9 mouse cellular contexts compared by ENCODE assay signal in the genomic region with DNA sequence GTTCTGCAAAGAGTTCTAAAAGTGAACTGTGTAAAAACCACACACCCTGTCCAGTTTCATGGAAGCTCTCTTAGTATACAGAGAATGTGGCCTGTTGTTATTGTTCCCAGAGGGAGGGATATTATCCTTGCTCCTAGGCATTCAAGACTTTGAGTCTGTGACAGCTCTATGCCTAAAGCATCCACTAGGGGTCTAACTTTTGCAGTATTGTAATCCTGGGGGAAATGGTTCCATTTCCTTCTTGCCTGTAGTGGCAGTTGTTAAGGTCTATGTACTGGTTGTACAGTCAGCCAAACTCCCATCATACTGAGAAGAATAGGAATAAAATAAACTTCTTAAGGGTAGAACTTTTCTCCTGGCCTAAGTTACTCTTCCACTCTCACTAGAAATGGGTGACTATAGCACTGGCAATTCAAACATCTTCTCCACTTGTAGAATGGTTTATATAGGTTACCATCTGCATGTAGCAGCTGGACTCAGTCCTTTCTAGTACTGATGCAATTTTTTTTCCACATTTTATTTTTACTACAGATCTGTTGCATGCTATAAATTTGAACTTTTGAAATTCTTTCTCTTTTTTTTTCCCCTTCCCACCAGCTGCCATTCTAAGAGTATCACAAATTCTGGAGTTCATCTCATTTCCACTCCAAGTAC. TPM values are rescaled to one million over a fixed set of nuclear protein-coding genes. Genes with fewer than 3 reads are reported as not detected.
DNase-seq lines count a peak whose midpoint lies in the region; ATAC-seq and TF ChIP-seq lines count a peak whose summit lies in the region.
"Had no signal": no experiment of that assay in that cellular context is flagged by ENCODE, and none has a peak within 500 bp of the region (broad histone marks: within the 10 kb centered on the region; RNA-seq: fewer than 3 reads in every experiment).

No protein-coding gene starts in this region.

- ATAC-seq in hindbrain, postnatal 0 days = no peak
- ATAC-seq in hindbrain, embryonic 13.5 days (ENCODE audit: low FRiP score) = no peak
- peak; percentile 53 for ATAC-seq in CD4-positive, CD25-positive, alpha-beta regulatory T cell, adult 4 months

- peak; percentile 65 for TF ChIP-seq CTCF in hindbrain, postnatal 0 days (IDR thresholded peaks at IDR 0.05; ENCODE audit: low read depth)

- H3K4me2 ChIP-seq in hindbrain, postnatal 0 days (ENCODE audit: low read depth, low read length) = no peak overlapping the region
- no peak overlapping the region for H3K4me2 ChIP-seq in hindbrain, embryonic 13.5 days
- H3K4me2 ChIP-seq: limb, embryonic 13.5 days had no signal

- H3K4me3 ChIP-seq in hindbrain, postnatal 0 days (ENCODE audit: low read length) = no peak overlapping the region
- no peak overlapping the region for H3K4me3 ChIP-seq in hindbrain, embryonic 13.5 days
- H3K4me3 ChIP-seq: limb, embryonic 13.5 days had no signal

- no peak overlapping the region for H3K9ac ChIP-seq in hindbrain, postnatal 0 days (replicated peaks; ENCODE audit: low read length)
- H3K9ac ChIP-seq in hindbrain, embryonic 13.5 days = no peak overlapping the region
- H3K9ac ChIP-seq: limb, embryonic 13.5 days had no signal

- no peak overlapping the region for H3K27ac ChIP-seq in hindbrain, postnatal 0 days
- no peak overlapping the region for H3K27ac ChIP-seq in hindbrain, embryonic 13.5 days
- H3K27ac ChIP-seq: limb, embryonic 13.5 days had no signal

- no peaks in the 10 kb centered on the region for H3K36me3 ChIP-seq in hindbrain, postnatal 0 days (ENCODE audit: insufficient read depth, low read length)
- H3K36me3 ChIP-seq in hindbrain, embryonic 13.5 days = no peaks in the 10 kb centered on the region
- H3K36me3 ChIP-seq: limb, embryonic 13.5 days had no signal

- no peaks in the 10 kb centered on the region for H3K4me1 ChIP-seq in hindbrain, postnatal 0 days (ENCODE audit: insufficient read depth, low read length)
- H3K4me1 ChIP-seq in hindbrain, embryonic 13.5 days (replicated peaks) = no peaks in the 10 kb centered on the region
- H3K4me1 ChIP-seq: limb, embryonic 13.5 days had no signal

- DNase-seq in hindbrain, postnatal 0 days (ENCODE audit: low spot score) = peak; percentile 64
- peak; percentile 68 for DNase-seq in ZHBTc4 (ENCODE audit: low read depth, low spot score)
- DNase-seq in heart, postnatal 4 days = peak; percentile 35
- no peak for DNase-seq in testis, postnatal 10 days (ENCODE audit: low spot score)
- DNase-seq in urinary bladder, adult 2 months (ENCODE audit: low spot score) = no peak
- no peak for DNase-seq in spleen, adult 18-20 months

- H3K9me3 ChIP-seq in hindbrain, postnatal 0 days (ENCODE audit: low read length) = no peaks in the 10 kb centered on the region
- H3K9me3 ChIP-seq in hindbrain, embryonic 13.5 days = no peaks in the 10 kb centered on the region
- H3K9me3 ChIP-seq: limb, embryonic 13.5 days had no signal

- no peaks in the 10 kb centered on the region for H3K27me3 ChIP-seq in hindbrain, postnatal 0 days (ENCODE audit: insufficient read depth, low read length)
- no peaks in the 10 kb centered on the region for H3K27me3 ChIP-seq in hindbrain, embryonic 13.5 days
- H3K27me3 ChIP-seq: limb, embryonic 13.5 days had no signal

RNA-seq across cellular contexts. Expression of a gene that starts 51.4 kb away (rescaled TPM):
- 0.14 and 0.68 TPM in 2 replicates for total RNA-seq in hindbrain, postnatal 0 days (2014; rRNA removed)
- polyA plus RNA-seq in hindbrain, postnatal 0 days (2015; fragmentation: Nextera tagmentation; extraction: Ambion mirVana) = 0.83 and 1.1 TPM in 2 replicates
- polyA plus RNA-seq in hindbrain, embryonic 13.5 days (2015; fragmentation: Nextera tagmentation; extraction: Ambion mirVana) = 0.25 and 0.40 TPM in 2 replicates
- polyA plus RNA-seq in CD4-positive, CD25-positive, alpha-beta regulatory T cell, adult 4 months (2017; shearing (Covaris generic)) = under 1 TPM; 0.48 to 0.50 TPM
- total RNA-seq in heart, postnatal 4 days (2021) = 100 to 1,000 TPM; 164 to 204 TPM
- polyA plus RNA-seq in urinary bladder, adult 2 months (2012; rRNA removed) = 167 and 181 TPM in 2 replicates

Comparison
In these comparisons a context has a peak if more than half of its experiments do, and no peak if none do; other contexts are left out.
1. DNase-seq: peak in hindbrain, postnatal 0 days (single experiment), ZHBTc4 (single experiment) and heart, postnatal 4 days (single experiment); none in testis, postnatal 10 days (single experiment), urinary bladder, adult 2 months (single experiment) and spleen, adult 18-20 months (0 of 2).
2. RNA of a gene that starts 51.4 kb away (polyA plus RNA-seq): 167 to 181 TPM in urinary bladder, adult 2 months; 0.83 to 1.1 TPM in hindbrain, postnatal 0 days, 0.48 to 0.50 TPM in CD4-positive, CD25-positive, alpha-beta regulatory T cell, adult 4 months and 0.25 to 0.40 TPM in hindbrain, embryonic 13.5 days; every median in the first group is over 10 times any median in the second.